Mouse (Mus musculus) kidney, embryonic 16.5 days (tissue): ENCODE results near the gene Dusp10. TPM values are rescaled to one million over a fixed set of nuclear protein-coding genes. Genes with fewer than 3 reads are reported as not detected.

Experiments
- ATAC-seq: fragments of 200-750 bp; cut with Nextera tagmentation; 2 replicates; pipeline ENCODE4 v1.8.0; 2017; ENCODE audit warnings: moderate TSS enrichment; ENCODE audit not compliant: low FRiP score, low TSS enrichment
- H3K27ac ChIP-seq: fragments of 300-500 bp; sonication (generic); 2 replicates; pipeline ENCODE4 v1.5.1; 2014; ENCODE audit warnings: low read length
- H3K27me3 ChIP-seq: fragments of 300-500 bp; sonication (generic); 2 replicates; pipeline ENCODE4 v1.6.1; 2014; ENCODE audit warnings: low read length, control low read depth, mixed read lengths; ENCODE audit not compliant: insufficient read depth
- H3K36me3 ChIP-seq: fragments of 300-500 bp; sonication (generic); 2 replicates; pipeline ENCODE4 v1.6.1; 2014; ENCODE audit warnings: low read length, control low read depth, mixed read lengths; ENCODE audit not compliant: insufficient read depth
- H3K4me1 ChIP-seq: fragments of 300-500 bp; sonication (generic); 2 replicates; pipeline ENCODE4 v1.6.1; 2014; ENCODE audit warnings: low read length, control low read depth, mixed read lengths; ENCODE audit not compliant: insufficient read depth
- H3K4me2 ChIP-seq: fragments of 300-500 bp; sonication (generic); replicated peaks from 2 replicates; pipeline ENCODE4 v1.6.1; 2014; ENCODE audit warnings: low read depth, low read length
- H3K4me3 ChIP-seq: fragments of 300-500 bp; sonication (generic); 2 replicates; pipeline ENCODE4 v1.5.1; 2014; ENCODE audit warnings: mild to moderate bottlenecking, low read length
- H3K9ac ChIP-seq: fragments of 300-500 bp; sonication (generic); replicated peaks from 2 replicates; pipeline ENCODE4 v1.6.1; 2014; ENCODE audit warnings: low read length
- H3K9me3 ChIP-seq: fragments of 300-500 bp; sonication (generic); 2 replicates; pipeline ENCODE4 v1.6.1; 2016; ENCODE audit warnings: low read length, control low read depth
- WGBS: fragments of 180-500 bp; shearing (Covaris S2); extraction: QIAGEN DNeasy Blood & Tissue Kit; methylation state at CpG from one replicate; pipeline ENCODE4 v1.1.7; 2014; 5-methylcytosine and 5-hydroxymethylcytosine counted together
- polyA plus RNA-seq: library from polyadenylated mRNA; unstranded; fragments of >200 nt; fragmentation: Nextera tagmentation; extraction: Ambion mirVana; gene quantifications from 2 replicates; pipeline ENCODE4 v1.2.1, GENCODE M21; 2015

Gene Dusp10
- polyA plus RNA-seq, 1 experiment from 2014 or later = 7.1 TPM

DNA sequence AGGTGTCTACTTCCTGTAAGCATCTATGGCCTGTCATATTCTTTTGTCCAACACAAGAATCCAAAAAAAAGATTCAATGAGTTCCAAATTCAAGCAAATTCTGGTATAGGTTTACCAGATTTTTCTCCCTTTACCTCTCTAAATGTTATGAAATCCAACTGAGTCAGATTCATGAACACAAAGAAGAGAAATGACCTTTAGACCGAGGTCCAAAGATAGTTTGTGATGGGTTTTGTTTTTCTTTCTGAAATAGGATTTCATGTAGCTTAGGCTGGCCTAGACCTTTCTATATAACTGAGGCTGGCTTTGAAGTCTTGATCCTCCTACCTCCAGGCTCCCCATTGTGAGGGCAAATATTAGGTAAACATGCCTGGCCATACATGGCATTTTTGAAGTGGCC is 48.8 kb downstream of the Dusp10 start:
- Histone ChIP-seq H3K4me1 (0 out of 2 replicates have a peak, but pooled peaks cover 5% of the 10 kb centered on the region), H3K4me2 (no peak overlapping the region), H3K4me3 (no peak overlapping the region), H3K9me3 (no peaks in the 10 kb centered on the region), H3K9ac (no peak overlapping the region), H3K27ac (no peak overlapping the region), H3K36me3 (no peaks in the 10 kb centered on the region), H3K27me3 (no peaks in the 10 kb centered on the region)
- no peak for ATAC-seq
- WGBS = 76% methylated on average over 1 of the region's 1 CpGs

DNA sequence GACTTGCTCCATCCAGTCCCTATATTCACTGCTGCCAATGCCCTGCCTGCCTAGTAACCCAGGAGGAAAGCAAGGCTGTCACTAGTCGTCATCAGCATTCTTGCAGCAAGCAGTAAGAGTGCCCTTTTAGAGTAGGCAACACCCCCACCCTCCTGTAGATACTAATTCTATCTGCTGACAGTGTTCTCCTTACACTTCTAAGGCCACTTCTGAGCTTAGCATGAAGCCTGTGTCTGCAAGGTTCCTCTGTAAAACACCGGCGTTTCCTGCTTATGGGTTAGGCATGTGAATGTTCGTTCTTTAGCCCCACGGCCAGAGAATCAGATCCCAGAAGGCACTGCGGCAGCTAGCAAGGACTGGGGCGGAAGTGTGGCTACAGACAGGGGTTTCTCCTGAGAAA is 51.2 kb downstream of the Dusp10 start:
- Histone ChIP-seq H3K27ac (no peak overlapping the region), H3K4me3 (no peak overlapping the region), H3K4me2 (no peak overlapping the region), H3K36me3 (peaks cover 4% of the 10 kb centered on the region; the same call in 1 of the 2 replicates), H3K9ac (no peak overlapping the region), H3K4me1 (0 out of 2 replicates have a peak, but pooled peaks cover 5% of the 10 kb centered on the region), H3K27me3 (no peaks in the 10 kb centered on the region), H3K9me3 (no peaks in the 10 kb centered on the region)
- ATAC-seq = no peak
- 79% methylated on average over 7 of the region's 7 CpGs for WGBS

DNA sequence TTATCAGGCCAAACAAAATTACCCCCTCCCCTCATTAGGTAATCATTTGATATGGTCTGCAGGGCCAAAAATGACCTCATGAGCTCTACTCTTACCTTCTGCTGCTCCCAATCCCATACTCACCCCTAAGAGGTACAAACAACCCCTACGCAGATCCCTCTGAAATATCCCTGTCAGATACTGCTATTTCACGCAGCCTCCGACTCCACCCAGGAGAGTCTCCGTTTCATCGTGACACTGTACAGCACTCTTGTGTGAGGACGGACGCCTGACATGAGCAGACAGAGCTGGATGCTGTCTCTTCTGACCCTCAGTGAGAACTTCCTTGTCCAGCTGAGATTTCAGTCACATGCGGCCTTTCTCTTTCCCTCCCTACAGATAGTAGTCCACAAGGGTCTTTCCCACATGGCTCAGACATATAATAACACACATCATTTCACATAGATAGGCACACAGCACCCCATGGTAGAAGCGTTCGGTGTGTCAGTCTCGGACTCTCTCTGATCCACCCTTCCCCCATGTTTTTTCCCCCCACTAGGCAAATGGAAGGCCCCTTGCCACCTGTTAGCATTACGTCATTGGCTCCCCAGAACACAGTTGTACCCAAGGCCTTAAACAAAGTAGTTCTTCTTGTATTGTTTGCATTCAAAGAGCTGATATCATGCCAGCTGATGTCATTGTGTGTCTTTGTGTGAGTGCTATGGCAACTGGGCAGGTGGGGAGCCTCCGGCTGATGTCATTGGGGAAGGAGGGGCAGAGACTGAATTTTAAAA is 52.7 kb downstream of the Dusp10 start:
- Histone ChIP-seq H3K27ac (no peak overlapping the region), H3K36me3 (peaks cover 4% of the 10 kb centered on the region; the same call in 1 of the 2 replicates), H3K4me2 (no peak overlapping the region), H3K4me3 (no peak overlapping the region), H3K27me3 (no peaks in the 10 kb centered on the region), H3K9me3 (no peaks in the 10 kb centered on the region), H3K9ac (no peak overlapping the region), H3K4me1 (0 out of 2 replicates have a peak, but pooled peaks cover 5% of the 10 kb centered on the region)
- WGBS = 94% methylated on average over 13 of the region's 13 CpGs
- ATAC-seq = no peak

DNA sequence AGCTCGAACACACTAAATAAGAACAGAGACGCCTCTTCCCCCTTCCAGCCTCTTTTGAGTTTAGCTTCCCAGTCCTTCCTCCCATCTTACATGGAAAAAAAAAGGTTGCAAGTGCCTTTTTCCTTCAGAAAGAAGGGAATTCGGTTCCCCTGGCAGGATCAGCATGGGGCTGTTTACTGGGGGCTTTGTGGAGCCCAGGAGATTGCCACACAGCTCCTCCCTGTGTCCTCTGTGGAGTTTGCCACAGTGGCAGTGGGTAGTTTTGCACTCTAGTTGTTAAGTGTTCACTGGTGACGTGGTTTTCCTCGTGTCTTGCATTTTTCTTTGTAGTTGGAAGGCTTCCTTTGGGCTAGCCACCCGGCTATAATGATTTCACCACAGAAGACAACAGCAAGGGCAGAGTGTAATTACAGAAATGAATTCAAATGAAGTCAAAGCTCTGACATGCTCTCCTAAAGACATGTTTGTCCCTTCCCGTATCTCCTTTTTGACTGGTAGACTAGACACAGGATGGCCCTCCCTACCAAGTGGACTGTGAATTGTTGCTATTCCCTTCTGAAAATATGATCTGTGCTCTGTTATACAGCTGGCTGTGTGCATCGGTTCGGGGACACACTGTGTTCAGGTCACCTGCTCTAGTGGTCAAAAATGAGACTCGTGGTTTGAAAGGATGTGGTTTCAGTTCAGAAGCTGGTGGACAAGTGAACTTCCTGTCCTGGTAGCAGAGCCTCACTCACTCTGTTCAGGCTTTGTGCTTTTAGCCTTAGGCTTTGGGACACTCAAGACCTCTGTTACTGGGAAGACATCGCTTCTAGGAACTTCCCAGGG is 53.6 kb downstream of the Dusp10 start:
- Histone ChIP-seq H3K27me3 (no peaks in the 10 kb centered on the region), H3K36me3 (peaks cover 4% of the 10 kb centered on the region; the same call in 1 of the 2 replicates), H3K27ac (no peak overlapping the region), H3K4me1 (no peaks in the 10 kb centered on the region), H3K9ac (no peak overlapping the region), H3K9me3 (no peaks in the 10 kb centered on the region), H3K4me3 (no peak overlapping the region), H3K4me2 (no peak overlapping the region)
- 79% methylated on average over 11 of the region's 11 CpGs for WGBS
- no peak for ATAC-seq

DNA sequence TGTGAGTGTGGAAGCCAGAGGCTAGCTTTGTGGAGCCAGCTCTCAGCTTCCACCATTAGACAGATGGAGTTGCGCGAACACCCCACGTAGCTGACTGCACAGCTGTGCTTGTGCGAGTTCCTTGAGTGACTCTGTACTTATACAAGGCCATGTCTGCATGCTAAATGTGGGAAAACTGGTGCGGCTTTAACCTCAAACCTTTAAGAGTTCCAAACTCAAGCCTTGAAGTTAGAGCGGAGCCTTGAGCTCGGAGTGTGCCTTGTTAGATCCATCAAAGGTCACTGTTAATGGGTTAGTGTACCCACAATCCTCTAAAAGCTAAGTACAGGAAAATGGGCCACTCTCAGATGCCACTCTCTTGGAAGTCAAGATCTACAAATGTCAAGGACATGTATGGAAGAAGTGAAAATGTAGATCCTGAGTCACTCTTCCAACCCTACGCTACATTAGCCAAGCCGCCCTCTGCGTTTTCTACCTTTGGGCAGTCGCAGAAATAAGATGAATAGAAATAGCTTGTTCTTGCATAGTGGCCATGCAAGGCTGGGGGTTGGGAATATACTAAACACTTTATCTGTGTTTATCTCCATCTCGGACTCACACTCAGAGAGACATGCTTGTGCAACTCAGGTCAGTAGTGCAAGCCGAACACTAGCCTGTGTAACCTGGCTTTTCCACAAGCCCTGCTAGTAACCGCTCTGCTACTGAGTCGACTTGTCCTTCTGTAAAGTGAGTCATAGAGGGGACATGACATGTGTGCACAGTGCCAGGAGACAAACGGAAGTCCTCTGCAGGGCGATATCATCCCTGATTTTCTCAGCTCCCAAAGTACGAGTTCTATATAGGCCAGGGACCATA is 54.8 kb downstream of the Dusp10 start:
- Histone ChIP-seq H3K27me3 (no peaks in the 10 kb centered on the region), H3K4me2 (no peak overlapping the region), H3K4me1 (no peaks in the 10 kb centered on the region), H3K27ac (no peak overlapping the region), H3K9me3 (no peaks in the 10 kb centered on the region), H3K9ac (no peak overlapping the region), H3K4me3 (no peak overlapping the region), H3K36me3 (peaks cover 4% of the 10 kb centered on the region; the same call in 1 of the 2 replicates)
- 93% methylated on average over 18 of the region's 18 CpGs for WGBS
- no peak for ATAC-seq

DNA sequence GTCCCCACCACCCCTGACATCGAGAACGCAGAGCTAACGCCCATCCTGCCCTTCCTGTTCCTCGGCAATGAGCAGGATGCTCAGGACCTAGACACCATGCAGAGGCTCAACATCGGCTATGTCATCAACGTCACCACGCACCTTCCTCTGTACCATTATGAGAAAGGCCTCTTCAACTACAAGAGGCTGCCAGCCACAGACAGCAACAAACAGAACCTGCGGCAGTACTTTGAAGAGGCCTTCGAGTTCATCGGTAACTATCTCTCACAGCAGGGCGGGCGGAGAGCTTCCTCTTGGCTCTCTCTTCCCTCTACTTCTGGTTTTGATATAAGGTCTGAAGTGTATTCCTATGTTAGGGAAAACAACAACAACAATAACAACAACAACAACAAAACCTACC is 55.9 kb downstream of the Dusp10 start:
- H3K27me3 ChIP-seq = no peaks in the 10 kb centered on the region
- H3K36me3 ChIP-seq = peaks cover 4% of the 10 kb centered on the region; the same call in 1 of the 2 replicates
- no peak for ATAC-seq
- H3K27ac ChIP-seq = no peak overlapping the region
- no peaks in the 10 kb centered on the region for H3K4me1 ChIP-seq
- no peak overlapping the region for H3K9ac ChIP-seq
- H3K4me3 ChIP-seq = no peak overlapping the region
- no peak overlapping the region for H3K4me2 ChIP-seq
- no peaks in the 10 kb centered on the region for H3K9me3 ChIP-seq
- WGBS = 95% methylated on average over 12 of the region's 12 CpGs

DNA sequence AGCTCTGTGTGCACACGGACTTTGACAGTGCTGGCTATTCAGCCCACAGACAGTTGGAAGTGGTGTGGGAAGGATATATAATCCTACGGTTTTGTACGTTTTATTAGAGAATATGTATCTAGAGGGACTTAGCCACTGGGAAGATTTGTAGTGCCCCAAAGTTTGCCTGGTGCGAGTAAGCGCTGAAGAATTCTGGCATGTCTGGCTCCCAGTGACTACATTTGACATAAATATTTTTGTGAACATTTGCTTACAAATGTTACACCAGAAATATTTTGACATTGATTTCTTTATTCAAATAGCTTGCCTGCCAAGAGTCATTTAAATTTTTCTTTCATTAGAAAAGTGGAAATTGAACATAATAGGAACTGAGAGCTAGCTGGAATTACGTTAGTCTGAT is 63.0 kb downstream of the Dusp10 start:
- WGBS = 72% methylated on average over 6 of the region's 6 CpGs
- Histone ChIP-seq H3K27me3 (no peaks in the 10 kb centered on the region), H3K4me3 (no peak overlapping the region), H3K4me2 (no peak overlapping the region), H3K9ac (no peak overlapping the region), H3K27ac (no peak overlapping the region), H3K4me1 (no peaks in the 10 kb centered on the region), H3K36me3 (no peaks in the 10 kb centered on the region), H3K9me3 (no peaks in the 10 kb centered on the region)
- ATAC-seq = no peak

DNA sequence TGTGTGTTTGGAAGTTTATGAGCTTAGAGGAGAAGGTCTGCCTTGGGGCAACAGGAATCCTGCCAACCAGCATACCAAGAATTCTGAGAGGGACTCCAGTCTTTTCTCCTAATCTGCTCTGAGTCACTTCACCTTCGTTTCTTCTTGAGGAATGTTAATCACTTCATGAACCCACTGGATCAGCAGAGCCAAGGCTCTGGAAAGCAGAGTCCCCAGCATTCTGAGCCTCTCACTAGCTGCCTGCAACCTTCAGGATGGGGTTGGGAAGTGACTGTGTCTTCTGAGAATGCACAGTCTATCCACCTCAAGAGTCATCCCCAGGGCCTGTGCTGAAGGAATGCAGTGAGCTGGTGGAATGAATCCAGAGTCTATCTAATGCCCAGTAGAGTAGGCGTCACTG is 63.7 kb downstream of the Dusp10 start:
- H3K27ac ChIP-seq = no peak overlapping the region

DNA sequence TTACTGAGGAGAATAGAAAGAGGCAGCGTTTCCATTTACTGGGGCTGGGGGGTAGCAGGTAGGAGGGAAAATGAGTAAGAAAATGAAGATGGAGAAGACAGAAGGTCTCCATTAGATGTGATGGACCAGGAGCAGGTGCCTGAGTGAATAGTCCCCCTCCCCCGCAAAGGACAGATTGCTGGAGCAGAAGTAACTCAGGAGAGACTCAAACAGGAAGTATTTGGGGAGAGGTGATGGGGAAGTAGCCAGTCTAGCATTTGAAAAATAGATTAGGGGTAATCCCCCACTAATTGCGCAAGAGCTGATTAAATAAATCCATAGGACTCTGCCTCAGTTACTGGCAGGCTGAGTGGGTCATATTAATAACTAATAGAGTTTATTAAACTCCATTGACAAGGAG is 66.2 kb downstream of the Dusp10 start:
- Histone ChIP-seq H3K27me3 (no peaks in the 10 kb centered on the region), H3K27ac (no peak overlapping the region), H3K9me3 (no peaks in the 10 kb centered on the region), H3K9ac (no peak overlapping the region), H3K4me2 (no peak overlapping the region), H3K4me1 (no peaks in the 10 kb centered on the region), H3K4me3 (no peak overlapping the region), H3K36me3 (no peaks in the 10 kb centered on the region)
- no peak for ATAC-seq
- WGBS = 91% methylated on average over 3 of the region's 3 CpGs

More for the DNA sequence above, 63.7 kb downstream of the Dusp10 start:
- Histone ChIP-seq H3K27me3 (no peaks in the 10 kb centered on the region), H3K9me3 (no peaks in the 10 kb centered on the region), H3K36me3 (no peaks in the 10 kb centered on the region), H3K9ac (no peak overlapping the region), H3K4me1 (no peaks in the 10 kb centered on the region), H3K4me2 (no peak overlapping the region), H3K4me3 (no peak overlapping the region)
- WGBS = 52% methylated on average over 2 of the region's 2 CpGs
- no peak for ATAC-seq
